In genomic region chr14:47366881-47367321, GRCm38 (mm10) we compare ENCODE assay signal across 8 mouse cellular contexts. TPM values are rescaled to one million over a fixed set of nuclear protein-coding genes. Genes with fewer than 3 reads are reported as not detected.
A peak's percentile ranks its signal among the peaks of the same experiment; 100 is the strongest.
DNase-seq lines count a peak whose midpoint lies in the region; ATAC-seq lines count a peak whose summit lies in the region.

No protein-coding gene starts in this region.

- ATAC-seq in forebrain, embryonic 14.5 days = peak; percentile 91
- ATAC-seq in forebrain, embryonic 12.5 days (ENCODE audit: low FRiP score) = no peak
- peak; percentile 51 for ATAC-seq in frontal cortex, adult (ENCODE audit: low TSS enrichment)
- peak; percentile 75 for ATAC-seq in stomach, embryonic 16.5 days (ENCODE audit: insufficient read depth, low FRiP score)

- intact Hi-C loops in gastrocnemius, postnatal 14 days (cut with DNase I; ENCODE audit: low total_unique reads) = no loop called here

- H3K4me2 ChIP-seq in forebrain, embryonic 14.5 days (ENCODE audit: low read length) = 0 out of 2 replicates have a peak overlapping the region, but pooled peaks have one; percentile 2
- no peak overlapping the region for H3K4me2 ChIP-seq in forebrain, embryonic 12.5 days
- H3K4me2 ChIP-seq in stomach, embryonic 16.5 days (ENCODE audit: low read depth, low read length) = peak overlapping the region; percentile 30

- no peaks in the 10 kb centered on the region for H3K9me3 ChIP-seq in forebrain, embryonic 14.5 days (replicated peaks; ENCODE audit: control insufficient read depth, low read length)
- H3K9me3 ChIP-seq in forebrain, embryonic 12.5 days = no peaks in the 10 kb centered on the region
- H3K9me3 ChIP-seq in stomach, embryonic 16.5 days (replicated peaks; ENCODE audit: control insufficient read depth, low read length) = no peaks in the 10 kb centered on the region

- no peak overlapping the region for H3K4me3 ChIP-seq in forebrain, embryonic 14.5 days (ENCODE audit: low read depth, low read length)
- H3K4me3 ChIP-seq in forebrain, embryonic 12.5 days (replicated peaks) = no peak overlapping the region
- H3K4me3 ChIP-seq in stomach, embryonic 16.5 days (replicated peaks; ENCODE audit: low read length) = no peak overlapping the region

- no peak overlapping the region for H3K9ac ChIP-seq in forebrain, embryonic 14.5 days (ENCODE audit: low read length)
- H3K9ac ChIP-seq in forebrain, embryonic 12.5 days = no peak overlapping the region
- no peak overlapping the region for H3K9ac ChIP-seq in stomach, embryonic 16.5 days (ENCODE audit: low read length)

- H3K4me1 ChIP-seq in forebrain, embryonic 14.5 days (ENCODE audit: control insufficient read depth, insufficient read depth, low read length) = peaks cover 14% of the 10 kb centered on the region
- H3K4me1 ChIP-seq in forebrain, embryonic 12.5 days = peaks cover 12% of the 10 kb centered on the region
- H3K4me1 ChIP-seq in stomach, embryonic 16.5 days (ENCODE audit: control insufficient read depth, insufficient read depth, low read length) = peaks cover 19% of the 10 kb centered on the region

- peak; percentile 90 for DNase-seq in forebrain, embryonic 14.5 days (ENCODE audit: low spot score)
- DNase-seq in MN1 (ENCODE audit: low spot score) = peak; percentile 30
- DNase-seq in layer of hippocampus, adult 11-12 months (ENCODE audit: low spot score) = peak; percentile 76
- DNase-seq in lung, postnatal 14 days = peak; percentile 40
- no peak for DNase-seq in gastrocnemius, postnatal 14 days

- H3K27me3 ChIP-seq in forebrain, embryonic 14.5 days (replicated peaks; ENCODE audit: control insufficient read depth, insufficient read depth, low read length) = no peaks in the 10 kb centered on the region
- H3K27me3 ChIP-seq in forebrain, embryonic 12.5 days = peaks cover 1% of the 10 kb centered on the region; the same call in 1 of the 2 replicates
- no peaks in the 10 kb centered on the region for H3K27me3 ChIP-seq in stomach, embryonic 16.5 days (ENCODE audit: control insufficient read depth, insufficient read depth, low read length)

- WGBS in forebrain, embryonic 14.5 days = 20% methylated on average over 7 of the region's 7 CpGs
- WGBS in forebrain, embryonic 12.5 days = 69% methylated on average over 7 of the region's 7 CpGs
- WGBS in stomach, embryonic 16.5 days = 28% methylated on average over 7 of the region's 7 CpGs

- no peaks in the 10 kb centered on the region for H3K36me3 ChIP-seq in forebrain, embryonic 14.5 days (ENCODE audit: control insufficient read depth, insufficient read depth, low read length)
- H3K36me3 ChIP-seq in forebrain, embryonic 12.5 days (replicated peaks) = no peaks in the 10 kb centered on the region
- no peaks in the 10 kb centered on the region for H3K36me3 ChIP-seq in stomach, embryonic 16.5 days (ENCODE audit: control insufficient read depth, insufficient read depth, low read length)

- 0 out of 2 replicates have a peak overlapping the region, but pooled peaks have one; percentile 44 for H3K27ac ChIP-seq in forebrain, embryonic 14.5 days (ENCODE audit: low read depth, low read length)
- no peak overlapping the region for H3K27ac ChIP-seq in forebrain, embryonic 12.5 days
- H3K27ac ChIP-seq in stomach, embryonic 16.5 days (ENCODE audit: low read length) = peak overlapping the region; percentile 88

RNA-seq across cellular contexts. Expression of gene Lgals3, which starts 0.7 kb away (rescaled TPM):
- 2.3 and 3.1 TPM in 2 replicates for polyA plus RNA-seq in forebrain, embryonic 14.5 days (2014; fragmentation: Nextera tagmentation; extraction: Ambion mirVana)
- polyA plus RNA-seq in forebrain, embryonic 12.5 days (2016; fragmentation: Nextera tagmentation; extraction: Ambion mirVana) = 0.37 and 0.56 TPM in 2 replicates
- polyA plus RNA-seq in stomach, embryonic 16.5 days (2015; fragmentation: Nextera tagmentation; extraction: Ambion mirVana) = 95.3 and 132 TPM in 2 replicates
- 1 to 10 TPM; 2.9 to 4.3 TPM for total RNA-seq in gastrocnemius, postnatal 14 days (2021)

RNA-seq across cellular contexts. Expression of gene Dlgap5, which starts 51.3 kb away (rescaled TPM):
- 18.3 and 23.5 TPM in 2 replicates for polyA plus RNA-seq in forebrain, embryonic 14.5 days (2014; fragmentation: Nextera tagmentation; extraction: Ambion mirVana)
- 63.1 and 63.6 TPM in 2 replicates for polyA plus RNA-seq in forebrain, embryonic 12.5 days (2016; fragmentation: Nextera tagmentation; extraction: Ambion mirVana)
- polyA plus RNA-seq in stomach, embryonic 16.5 days (2015; fragmentation: Nextera tagmentation; extraction: Ambion mirVana) = 30.7 and 37.0 TPM in 2 replicates
- 1 to 10 TPM; 2.3 to 3.6 TPM for total RNA-seq in gastrocnemius, postnatal 14 days (2021)

Comparison
In these comparisons a context has a peak if more than half of its experiments do, and no peak if none do; other contexts are left out.
1. RNA of gene Lgals3, which starts 0.7 kb away (polyA plus RNA-seq): 95.3 to 132 TPM in stomach, embryonic 16.5 days; 2.3 to 3.1 TPM in forebrain, embryonic 14.5 days and 0.37 to 0.56 TPM in forebrain, embryonic 12.5 days; every median in the first group is over 10 times any median in the second.